Mouse (Mus musculus) urinary bladder, adult 18-20 months (tissue): Measurements from ENCODE around the gene Cercam.
A peak's percentile ranks its signal among the peaks of the same experiment; 100 is the strongest.

ENCODE experiments used
- DNase-seq, 2 experiments: peaks; one replicate each; pipeline ENCODE4 v3.0.0; 2022; ENCODE audit warnings: low spot score in 2 of 2, mixed read lengths in 2 of 2

Cercam gene

GRCm38 (mm10) chr2:29868949-29869645, at the start of gene Cercam:
Gene Cercam (plus strand): TSS chr2:29869164.
- DNase-seq, result peak; percentile 73 to 80

GRCm38 (mm10) chr2:29819363-29819762, 49.6 kb upstream of the Cercam start:
- no peak for DNase-seq

- peak in 1 of 2 experiments; percentile 55 for DNase-seq
These were observed 48.7 kb upstream of the Cercam start, which contains the start of gene Urm1 for GRCm38 (mm10) chr2:29820025-29820817. Gene Urm1 (plus strand): TSS chr2:29820075.

GRCm38 (mm10) chr2:29826318-29826925, 42.5 kb upstream of the Cercam start:
- DNase-seq, result no peak

- DNase-seq, result peak; percentile 83 to 95
These were observed 41.8 kb upstream of the Cercam start for GRCm38 (mm10) chr2:29826926-29827708.

GRCm38 (mm10) chr2:29827709-29828024, 41.3 kb upstream of the Cercam start:
- no peak for DNase-seq

- DNase-seq, result no peak
These were observed 37.9 kb upstream of the Cercam start for GRCm38 (mm10) chr2:29831106-29831505.

GRCm38 (mm10) chr2:29833796-29834195, 35.2 kb upstream of the Cercam start:
- DNase-seq, result no peak

GRCm38 (mm10) chr2:29835391-29835899, 33.5 kb upstream of the Cercam start:
- DNase-seq, result no peak

GRCm38 (mm10) chr2:29839460-29839859, 29.5 kb upstream of the Cercam start:
- DNase-seq, result no peak

GRCm38 (mm10) chr2:29843231-29844105, 25.5 kb upstream of the Cercam start:
- no peak for DNase-seq

- DNase-seq, result no peak
These were observed 24.8 kb upstream of the Cercam start for GRCm38 (mm10) chr2:29844115-29844514.

GRCm38 (mm10) chr2:29844661-29845060, 24.3 kb upstream of the Cercam start:
- DNase-seq, result no peak

- DNase-seq, result no peak
These were observed 23.3 kb upstream of the Cercam start for GRCm38 (mm10) chr2:29845636-29846035.

- DNase-seq, result no peak
These were observed 22.7 kb upstream of the Cercam start for GRCm38 (mm10) chr2:29846061-29846853.

- no peak for DNase-seq
These were observed 22.1 kb upstream of the Cercam start for GRCm38 (mm10) chr2:29846911-29847310.

GRCm38 (mm10) chr2:29849041-29849440, 19.9 kb upstream of the Cercam start:
- no peak for DNase-seq

GRCm38 (mm10) chr2:29849841-29850480, 19.0 kb upstream of the Cercam start:
- DNase-seq, result no peak

GRCm38 (mm10) chr2:29852957-29853485, 15.9 kb upstream of the Cercam start:
- DNase-seq, result no peak
